Mouse (Mus musculus) retina, postnatal 7 days (tissue): ENCODE measurements around the gene Rpp14.
"Not testable (repeated sequence)": the region's sequence is repeated elsewhere in the genome, so short reads cannot be mapped to it uniquely, and the experiment has no call there.

Experiments used
- DNase-seq: peaks from one replicate; pipeline ENCODE4 v3.0.0-alpha.2; 2012; ENCODE audit warnings: low read depth, low spot score

Rpp14 gene

GRCm38 (mm10) chr14:8114756-8115155 lies 34.6 kb downstream of the Rpp14 start:
- no peak for DNase-seq

GRCm38 (mm10) chr14:8115772-8116171 lies 35.6 kb downstream of the Rpp14 start:
- no peak for DNase-seq

- no peak for DNase-seq
These were observed 37.2 kb downstream of the Rpp14 start for GRCm38 (mm10) chr14:8117371-8117770.

GRCm38 (mm10) chr14:8119454-8119853 lies 39.3 kb downstream of the Rpp14 start:
- DNase-seq: no peak

- no peak for DNase-seq
These were observed 39.7 kb downstream of the Rpp14 start for GRCm38 (mm10) chr14:8119904-8120303.

GRCm38 (mm10) chr14:8123141-8123540 lies 43.0 kb downstream of the Rpp14 start:
- DNase-seq: no peak

- not testable (repeated sequence) for DNase-seq
These were observed 43.4 kb downstream of the Rpp14 start for GRCm38 (mm10) chr14:8123611-8124010.

- DNase-seq: no peak
These were observed 44.1 kb downstream of the Rpp14 start for GRCm38 (mm10) chr14:8124046-8124881.

GRCm38 (mm10) chr14:8127971-8128370 lies 47.8 kb downstream of the Rpp14 start:
- no peak for DNase-seq

GRCm38 (mm10) chr14:8132789-8133188 lies 52.6 kb downstream of the Rpp14 start:
- DNase-seq: no peak

GRCm38 (mm10) chr14:8134234-8134633 lies 54.1 kb downstream of the Rpp14 start:
- no peak for DNase-seq

- DNase-seq: no peak
These were observed 55.0 kb downstream of the Rpp14 start for GRCm38 (mm10) chr14:8135130-8135529.

- no peak for DNase-seq
These were observed 59.9 kb downstream of the Rpp14 start for GRCm38 (mm10) chr14:8139724-8140710.

- no peak for DNase-seq
These were observed 61.0 kb downstream of the Rpp14 start for GRCm38 (mm10) chr14:8141131-8141530.
